Mouse (Mus musculus) large intestine, adult 2 months (tissue): ENCODE measurements around the gene Napb. TPM values are rescaled to one million over a fixed set of nuclear protein-coding genes. Genes with fewer than 3 reads are reported as not detected.
"Not testable (repeated sequence)": the region's sequence is repeated elsewhere in the genome, so short reads cannot be mapped to it uniquely, and the experiment has no call there.

ENCODE experiments used
- DNase-seq: peaks from one replicate; pipeline ENCODE4 v3.0.0-alpha.2; 2012; ENCODE audit warnings: low read depth, low spot score
- WGBS: fragments of 180-500 bp; shearing (Covaris S2); methylation state at CpG from one replicate; pipeline ENCODE4 v1.1.7; 2018; 5-methylcytosine and 5-hydroxymethylcytosine counted together
- polyA plus RNA-seq: library from polyadenylated mRNA; depleted of rRNA; stranded (reverse); fragments of >200 nt; gene quantifications from 2 replicates; pipeline ENCODE4 v1.2.3, GENCODE M21; 2012; rRNA removed

The Napb gene
- 0.58 and 0.74 TPM in 2 replicates for polyA plus RNA-seq

GRCm38 (mm10) chr2:148732327-148733000 is at the start of gene Napb:
TSS of gene Napb (minus strand) at chr2:148732467.
- 3% methylated on average over 18 of the region's 18 CpGs for WGBS
- peak; percentile 73 for DNase-seq

GRCm38 (mm10) chr2:148781709-148782108 is 49.4 kb upstream of the Napb start, which contains the start of gene 8030411F24Rik:
TSS of gene 8030411F24Rik (plus strand) at chr2:148782009.
- no peak for DNase-seq
- 16% methylated on average over 1 of the region's 1 CpGs for WGBS

GRCm38 (mm10) chr2:148771397-148771796 is 39.1 kb upstream of the Napb start, which contains the start of gene Cst11:
TSS of gene Cst11 (minus strand) at chr2:148771497.
- DNase-seq: not testable (repeated sequence)
- WGBS: 89% methylated on average over 4 of the region's 4 CpGs

GRCm38 (mm10) chr2:148763648-148764388 is 31.6 kb upstream of the Napb start:
- 100% methylated on average over 1 of the region's 1 CpGs for WGBS
- DNase-seq: no peak

GRCm38 (mm10) chr2:148754310-148754846 is 22.1 kb upstream of the Napb start:
- DNase-seq: no peak
- 66% methylated on average over 1 of the region's 1 CpGs for WGBS

- WGBS: 16% methylated on average over 15 of the region's 15 CpGs
- DNase-seq: peak; percentile 67
These were observed 19.9 kb upstream of the Napb start for GRCm38 (mm10) chr2:148751893-148752813.

GRCm38 (mm10) chr2:148750058-148750457 is 17.8 kb upstream of the Napb start, which contains the start of gene Cstl1:
TSS of gene Cstl1 (plus strand) at chr2:148750358.
- 89% methylated on average over 1 of the region's 1 CpGs for WGBS
- DNase-seq: no peak

- no peak for DNase-seq
- WGBS: 64% methylated on average over 3 of the region's 3 CpGs
These were observed 11.7 kb upstream of the Napb start for GRCm38 (mm10) chr2:148743846-148744407.

- 73% methylated on average over 3 of the region's 3 CpGs for WGBS
- no peak for DNase-seq
These were observed 10.7 kb upstream of the Napb start for GRCm38 (mm10) chr2:148743001-148743400.

- no peak for DNase-seq
These were observed 497 bp downstream of the Napb start for GRCm38 (mm10) chr2:148731614-148732326.

GRCm38 (mm10) chr2:148719271-148719995 is 12.8 kb downstream of the Napb start:
- DNase-seq: no peak
- 41% methylated on average over 2 of the region's 2 CpGs for WGBS

More at GRCm38 (mm10) chr2:148731614-148732326, 497 bp downstream of the Napb start:
- WGBS: 1% methylated on average over 35 of the region's 35 CpGs

- no peak for DNase-seq
- WGBS: 86% methylated on average over 2 of the region's 2 CpGs
These were observed 15.2 kb downstream of the Napb start for GRCm38 (mm10) chr2:148717072-148717471.

GRCm38 (mm10) chr2:148712326-148712725 is 19.9 kb downstream of the Napb start:
- DNase-seq: no peak
- WGBS: 81% methylated on average over 3 of the region's 3 CpGs

- DNase-seq: no peak
These were observed 25.1 kb downstream of the Napb start for GRCm38 (mm10) chr2:148707202-148707530.

GRCm38 (mm10) chr2:148706409-148707201 is 25.7 kb downstream of the Napb start:
- no peak for DNase-seq
- 85% methylated on average over 15 of the region's 15 CpGs for WGBS

More at GRCm38 (mm10) chr2:148707202-148707530, 25.1 kb downstream of the Napb start:
- WGBS: 84% methylated on average over 6 of the region's 6 CpGs

GRCm38 (mm10) chr2:148698571-148698970 is 33.7 kb downstream of the Napb start:
- DNase-seq: no peak
- WGBS: 72% methylated on average over 5 of the region's 5 CpGs

- DNase-seq: no peak
- WGBS: 93% methylated on average over 5 of the region's 5 CpGs
These were observed 41.5 kb downstream of the Napb start for GRCm38 (mm10) chr2:148690781-148691180.
